Mouse (Mus musculus) monocyte, adult 2 months (primary cell): ENCODE data around the gene Cd55.
"Not testable (repeated sequence)": the region's sequence is repeated elsewhere in the genome, so short reads cannot be mapped to it uniquely, and the experiment has no call there.

Experiments used
- DNase-seq, 2 experiments: peaks; one replicate each; pipeline ENCODE4 v3.0.0; 2022; ENCODE audit warnings: low spot score in 2 of 2, low read depth in 1 of 2

Cd55 gene

GRCm38 (mm10) chr1:130462084-130462861, at the start of gene Cd55:
Cd55 (minus strand) TSS chr1:130462744.
- DNase-seq, result peak; percentile 41 to 60

DNA sequence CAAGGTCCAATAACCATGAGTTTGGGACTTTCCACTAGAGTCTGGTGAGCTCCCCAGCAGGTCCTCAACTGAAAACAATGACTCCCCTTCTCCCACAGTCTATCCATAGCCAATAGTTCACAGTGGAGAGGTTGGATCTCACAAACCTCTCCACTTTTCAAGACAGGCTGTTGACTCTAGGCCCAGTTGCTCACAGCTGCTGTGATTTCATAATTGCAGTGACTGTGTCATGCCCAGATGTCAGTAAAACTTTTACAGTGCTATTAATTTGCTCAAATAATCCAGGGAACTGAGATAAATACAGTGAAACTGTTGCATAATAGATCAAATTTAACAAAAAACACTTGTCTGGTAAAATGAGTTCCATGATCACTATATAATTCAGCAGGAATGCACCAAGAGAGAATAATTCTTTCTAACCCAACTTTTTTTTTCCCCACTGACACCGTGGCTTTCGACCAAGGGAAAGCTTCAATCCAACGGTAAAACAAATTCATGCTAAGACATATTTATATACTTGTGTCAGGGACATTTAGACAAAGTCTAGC, 49.4 kb upstream of the Cd55 start:
- no peak for DNase-seq

- no peak for DNase-seq
Observed at GRCm38 (mm10) chr1:130508957-130509350, 46.4 kb upstream of the Cd55 start.

GRCm38 (mm10) chr1:130508030-130508956, 45.7 kb upstream of the Cd55 start:
- no peak for DNase-seq

- DNase-seq, result no peak
Observed at GRCm38 (mm10) chr1:130507408-130507807, 44.9 kb upstream of the Cd55 start.

DNA sequence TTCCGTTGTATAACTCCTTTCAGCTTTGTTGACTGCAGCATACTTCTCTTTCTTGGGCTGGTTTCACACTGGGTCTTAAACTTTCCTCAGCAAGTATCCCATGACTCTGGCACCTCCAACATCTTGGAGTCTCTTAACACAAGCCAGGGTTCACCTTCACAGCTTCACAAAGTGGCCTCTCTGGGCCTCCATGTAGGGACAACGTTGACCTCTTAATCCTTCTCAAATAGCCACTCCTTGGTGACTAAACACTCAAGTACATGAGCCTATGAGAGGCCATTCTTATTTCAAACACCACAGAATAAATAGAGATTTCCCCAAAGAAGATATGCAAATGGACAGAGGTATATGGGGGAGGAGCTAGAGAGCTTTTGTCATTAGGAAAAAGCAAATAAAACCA, 37.4 kb upstream of the Cd55 start:
- DNase-seq, result no peak

DNA sequence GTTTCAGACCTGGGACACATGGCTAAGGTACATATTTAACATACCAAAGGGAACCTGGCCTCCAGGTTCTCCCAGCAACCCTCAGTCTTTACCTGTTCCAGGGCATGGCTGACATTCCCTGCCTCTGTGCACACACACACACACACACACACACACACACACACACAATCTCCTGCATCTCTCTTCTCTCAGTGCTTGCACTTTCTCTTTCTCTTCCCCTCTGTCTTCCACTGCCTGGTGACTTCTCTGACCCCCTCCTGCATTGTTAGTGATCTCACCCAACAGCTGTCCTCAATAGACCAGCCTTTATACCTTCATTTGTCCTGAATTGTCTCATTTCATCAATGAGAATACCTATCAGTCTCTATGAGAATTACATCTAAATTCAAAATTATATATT, 35.8 kb upstream of the Cd55 start:
- DNase-seq, result no peak

- DNase-seq, result no peak
Observed at GRCm38 (mm10) chr1:130486816-130487545, 24.4 kb upstream of the Cd55 start.

GRCm38 (mm10) chr1:130485828-130486620, 23.5 kb upstream of the Cd55 start:
- DNase-seq, result no peak

GRCm38 (mm10) chr1:130485376-130485775, 22.8 kb upstream of the Cd55 start:
- DNase-seq, result no peak

DNA sequence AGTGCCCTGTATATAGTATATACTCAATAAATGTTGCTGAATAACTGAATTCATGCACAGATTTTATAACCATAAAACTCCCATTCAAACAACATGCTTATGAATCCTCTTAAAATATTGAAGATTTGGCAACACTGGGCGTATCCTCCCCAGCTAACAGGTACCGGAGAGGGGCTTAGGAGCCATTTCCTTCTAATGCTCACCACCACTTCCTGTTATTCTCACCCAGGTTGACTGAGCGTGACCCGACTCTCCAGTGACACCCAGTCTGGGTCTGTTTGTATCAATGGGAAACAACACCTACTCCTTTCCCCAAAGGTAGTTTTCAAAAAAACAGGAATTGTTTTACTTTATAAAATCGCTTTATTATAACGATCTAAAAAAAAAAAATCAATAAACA, 12.4 kb upstream of the Cd55 start:
- DNase-seq, result no peak

GRCm38 (mm10) chr1:130474226-130474625, 11.7 kb upstream of the Cd55 start:
- DNase-seq, result no peak

DNA sequence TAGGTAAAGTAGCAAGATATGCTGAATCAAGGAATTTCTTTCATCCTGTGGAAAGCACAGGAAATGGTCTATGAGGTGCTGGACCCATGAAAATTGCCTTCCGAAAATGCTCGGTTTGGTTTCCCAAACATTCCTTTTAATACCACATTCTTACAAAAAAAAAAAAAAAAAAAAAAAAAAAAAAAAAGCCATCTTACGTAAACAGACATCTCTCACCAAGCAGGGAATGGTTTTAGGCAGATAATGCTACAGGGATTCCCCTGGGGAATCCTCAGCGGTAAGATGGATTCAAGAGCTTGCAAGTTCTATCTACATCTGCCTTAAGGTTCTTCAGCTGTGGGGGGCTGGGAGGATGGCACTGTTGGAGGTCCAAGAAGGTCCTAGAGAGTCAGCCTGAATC, 7.5 kb upstream of the Cd55 start:
- no peak for DNase-seq

DNA sequence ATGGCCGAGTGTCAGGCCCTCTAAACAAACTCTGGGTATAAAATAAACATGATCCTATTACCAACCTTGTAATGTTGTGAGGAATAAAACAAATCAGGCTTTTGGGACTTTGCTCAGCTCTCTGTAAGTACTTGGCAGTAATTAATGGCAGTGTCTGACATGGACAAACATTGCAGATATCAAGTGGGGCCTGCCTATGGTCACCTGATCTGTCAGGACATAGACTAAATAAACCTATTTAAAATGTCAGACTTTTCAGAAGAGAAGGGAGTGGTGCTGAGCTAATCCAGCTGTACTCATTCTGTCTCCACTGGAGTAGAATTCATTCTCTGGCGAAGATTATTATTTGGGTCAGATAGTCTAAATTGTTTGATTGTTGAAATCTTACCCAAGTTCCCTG, 4.9 kb upstream of the Cd55 start:
- DNase-seq, result no peak

- no peak for DNase-seq
Observed at GRCm38 (mm10) chr1:130464173-130464572, 1.6 kb upstream of the Cd55 start.

GRCm38 (mm10) chr1:130462867-130463266, 323 bp upstream of the Cd55 start:
- no peak for DNase-seq

DNA sequence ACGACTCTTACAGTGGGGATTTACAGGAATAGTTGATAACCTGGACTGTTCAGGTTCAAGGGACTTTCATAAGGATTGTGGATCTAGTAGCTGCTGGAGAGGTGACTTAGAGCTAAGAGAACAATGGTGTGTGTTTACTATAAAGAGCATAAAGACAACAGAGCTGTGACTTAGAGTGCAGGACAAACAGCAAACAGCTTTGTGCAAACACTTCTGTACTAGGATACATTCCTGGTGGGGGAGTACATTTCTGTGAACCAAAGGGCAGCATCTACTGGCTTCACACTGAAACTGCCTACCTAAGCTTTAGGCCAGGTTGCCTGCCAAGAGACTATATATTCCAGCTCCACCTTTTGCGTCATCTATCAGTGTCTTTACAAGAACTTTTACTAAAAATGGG, 7.4 kb downstream of the Cd55 start:
- DNase-seq, result no peak

DNA sequence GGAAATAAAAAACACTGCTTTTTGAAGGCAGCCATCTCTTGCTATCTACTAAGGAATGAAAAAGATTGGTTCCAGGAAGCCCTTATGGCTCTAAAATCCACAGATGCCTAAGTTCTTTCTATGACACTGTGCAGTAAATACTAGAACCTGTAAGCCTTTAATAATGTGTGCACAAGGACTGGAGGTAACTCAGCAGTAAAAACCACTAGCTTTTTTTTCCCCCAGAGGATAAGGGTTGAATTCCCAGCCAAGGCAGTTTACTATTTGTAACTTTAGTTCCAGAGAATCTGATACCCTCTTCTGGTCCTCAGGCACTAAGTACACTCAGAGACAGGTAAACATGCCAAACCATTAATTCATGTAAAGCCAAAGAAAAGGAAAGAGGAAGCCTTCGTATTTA, 19.6 kb downstream of the Cd55 start:
- not testable (repeated sequence) for DNase-seq

GRCm38 (mm10) chr1:130430920-130431319, 31.6 kb downstream of the Cd55 start:
- no peak for DNase-seq

GRCm38 (mm10) chr1:130428667-130429066, 33.9 kb downstream of the Cd55 start:
- DNase-seq, result not testable (repeated sequence)
